15 mouse cellular contexts compared by ENCODE assay signal in the genomic region with DNA sequence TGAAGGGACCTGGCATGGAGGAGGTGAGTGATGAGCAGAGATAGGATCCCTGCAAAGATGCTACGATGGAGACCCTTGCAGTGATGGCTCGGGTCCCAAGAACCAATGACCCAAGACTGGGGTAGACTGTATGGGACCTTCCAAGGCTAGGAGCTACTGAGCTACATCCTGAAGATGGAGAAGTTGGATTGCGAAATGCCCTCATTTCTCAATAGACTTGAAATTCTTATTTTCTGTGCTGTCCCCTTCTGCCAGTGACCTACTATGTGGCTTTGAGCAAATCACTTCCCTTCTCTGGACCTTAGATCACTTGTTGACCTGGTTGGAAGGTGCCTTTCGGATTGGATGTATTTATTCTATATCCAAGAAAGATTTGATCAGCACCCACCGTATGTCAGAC.
"Had no signal": no experiment of that assay in that cellular context is flagged by ENCODE, and none has a peak within 500 bp of the region (broad histone marks: within the 10 kb centered on the region; RNA-seq: fewer than 3 reads in every experiment).

No protein-coding gene starts in this region.

- ATAC-seq: hindbrain, postnatal 0 days; intestine, embryonic 16.5 days had no signal

- DNase-seq: gastrocnemius, adult 2 months; gastrocnemius, postnatal 10 days; gastrocnemius, postnatal 25 days; heart, adult 18-20 months; heart, postnatal 10 days; heart, postnatal 36 days; kidney, adult 11 months; kidney, adult 2 months; kidney, adult 9 months; kidney, postnatal 14 days; kidney, postnatal 36 days; liver; liver, embryonic 13.5 days had no signal
